ENCODE assay signal across 7 mouse cellular contexts in genomic region chr11:70651391-70651790, GRCm38 (mm10). TPM values are rescaled to one million over a fixed set of nuclear protein-coding genes. Genes with fewer than 3 reads are reported as not detected.
A peak's percentile ranks its signal among the peaks of the same experiment; 100 is the strongest.
DNase-seq lines count a peak whose midpoint lies in the region; ATAC-seq and TF ChIP-seq lines count a peak whose summit lies in the region.

No protein-coding gene starts in this region.

- no peak for ATAC-seq in heart, embryonic 15.5 days (replicated peaks; ENCODE audit: insufficient number of reproducible peaks, insufficient read depth, low FRiP score, low read depth)

- H3K27ac ChIP-seq in heart, embryonic 15.5 days = peak overlapping the region; percentile 28; the same call in 1 of the 2 replicates

- peaks cover 37% of the 10 kb centered on the region for H3K36me3 ChIP-seq in heart, embryonic 15.5 days
- peaks cover 36% of the 10 kb centered on the region for H3K36me3 ChIP-seq in myocyte (ENCODE audit: control insufficient read depth, insufficient read depth)

- no peak overlapping the region for H3K9ac ChIP-seq in heart, embryonic 15.5 days

- no peak overlapping the region for H3ac ChIP-seq in myocyte (ENCODE audit: control insufficient read depth, insufficient read length)

- H3K4me3 ChIP-seq in heart, embryonic 15.5 days = 0 out of 2 replicates have a peak overlapping the region, but pooled peaks have one; percentile 6
- peak overlapping the region; percentile 94 for H3K4me3 ChIP-seq in myocyte

- peak; percentile 2 for DNase-seq in layer of hippocampus, adult 9-11 months
- no peak for DNase-seq in layer of hippocampus, postnatal 14 days (ENCODE audit: low spot score in 2 of 2)
- peak; percentile 52 for DNase-seq in adrenal gland, postnatal 10 days
- no peak for DNase-seq in thymus, postnatal 14 days
- no peak for DNase-seq in kidney, postnatal 36 days

- WGBS in heart, embryonic 15.5 days = 43% methylated on average over 2 of the region's 2 CpGs

- H3K27me3 ChIP-seq in heart, embryonic 15.5 days = no peaks in the 10 kb centered on the region
- no peaks in the 10 kb centered on the region for H3K27me3 ChIP-seq in myocyte (ENCODE audit: control insufficient read depth, insufficient read depth, insufficient read length)

- TF ChIP-seq POLR2A in myocyte (IDR thresholded peaks at IDR 0.05; ENCODE audit: insufficient read length, low read depth) = no peak

- H3K4me2 ChIP-seq in heart, embryonic 15.5 days = peak overlapping the region; percentile 93
- peak overlapping the region; percentile 99 for H3K4me2 ChIP-seq in myocyte (ENCODE audit: low read depth)

- peaks cover 63% of the 10 kb centered on the region for H3K4me1 ChIP-seq in heart, embryonic 15.5 days (replicated peaks)

- H3K79me2 ChIP-seq in myocyte (ENCODE audit: control insufficient read depth, insufficient read depth) = peaks cover 51% of the 10 kb centered on the region

- no peaks in the 10 kb centered on the region for H3K9me3 ChIP-seq in heart, embryonic 15.5 days (replicated peaks)

TF ChIP-seq in myocyte, 11 proteins besides CTCF, POLR2A, EP300 and RAD21:
- TF ChIP-seq POLR2AphosphoS2 (IDR thresholded peaks at IDR 0.05; ENCODE audit: insufficient read length, low read depth) (peak; percentile 73), REST (IDR thresholded peaks at IDR 0.05; ENCODE audit: insufficient read depth, insufficient read length) (no peak), E2F4 (IDR thresholded peaks at IDR 0.05; ENCODE audit: insufficient read depth) (no peak), USF1 (IDR thresholded peaks at IDR 0.05; ENCODE audit: low read depth) (peak; percentile 85), MYOD1 (IDR thresholded peaks at IDR 0.05; ENCODE audit: control insufficient read depth in 1 of 3, insufficient read length in 2 of 3, low read depth in 2 of 3) (peak in 1 of 3 experiments; percentile 19)

RNA-seq across cellular contexts. Expression of gene Pfn1, which starts 3.1 kb away (rescaled TPM):
- 100 to 1,000 TPM; 340 to 380 TPM for total RNA-seq in layer of hippocampus, postnatal 14 days (2021)
- 100 to 1,000 TPM; 677 to 708 TPM for total RNA-seq in adrenal gland, postnatal 10 days (2021)
- 1,318 and 1,359 TPM in 2 replicates for polyA plus RNA-seq in heart, embryonic 15.5 days (2015; fragmentation: Nextera tagmentation; extraction: Ambion mirVana)
- polyA plus RNA-seq in myocyte (2012; fragmentation: generic; extraction: Trizol) = 2,636 TPM

RNA-seq across cellular contexts. Expression of gene Slc25a11, which starts 4.1 kb away (rescaled TPM):
- 100 to 1,000 TPM; 124 to 127 TPM for total RNA-seq in layer of hippocampus, postnatal 14 days (2021)
- total RNA-seq in adrenal gland, postnatal 10 days (2021) = 100 to 1,000 TPM; 180 to 220 TPM
- 279 TPM in 2 replicates for polyA plus RNA-seq in heart, embryonic 15.5 days (2015; fragmentation: Nextera tagmentation; extraction: Ambion mirVana)
- polyA plus RNA-seq in myocyte (2012; fragmentation: generic; extraction: Trizol) = 165 TPM

RNA-seq across cellular contexts. Expression of gene Rnf167, which starts 4.4 kb away (rescaled TPM):
- total RNA-seq in layer of hippocampus, postnatal 14 days (2021) = 10 to 100 TPM; 70.2 to 72.3 TPM
- total RNA-seq in adrenal gland, postnatal 10 days (2021) = 10 to 100 TPM; 73.9 to 86.6 TPM
- polyA plus RNA-seq in heart, embryonic 15.5 days (2015; fragmentation: Nextera tagmentation; extraction: Ambion mirVana) = 75.1 and 81.2 TPM in 2 replicates
- polyA plus RNA-seq in myocyte (2012; fragmentation: generic; extraction: Trizol) = 16.7 TPM

RNA-seq across cellular contexts. Expression of gene Eno3, which starts 5.6 kb away (rescaled TPM):
- 10 to 100 TPM in 1 of 2 experiments, 1 to 10 TPM in 1; 5.9 to 10.1 TPM for total RNA-seq in layer of hippocampus, postnatal 14 days (2021)
- 100 to 1,000 TPM in 1 of 2 experiments, 10 to 100 TPM in 1; 89.5 to 224 TPM for total RNA-seq in adrenal gland, postnatal 10 days (2021)
- 389 and 492 TPM in 2 replicates for polyA plus RNA-seq in heart, embryonic 15.5 days (2015; fragmentation: Nextera tagmentation; extraction: Ambion mirVana)
- 1,792 TPM for polyA plus RNA-seq in myocyte (2012; fragmentation: generic; extraction: Trizol)

RNA-seq across cellular contexts. Expression of gene Gp1ba, which starts 12.5 kb away (rescaled TPM):
- not detected for total RNA-seq in layer of hippocampus, postnatal 14 days (2021)
- total RNA-seq in adrenal gland, postnatal 10 days (2021) = under 1 TPM; 0.30 TPM
- 0.62 and 0.67 TPM in 2 replicates for polyA plus RNA-seq in heart, embryonic 15.5 days (2015; fragmentation: Nextera tagmentation; extraction: Ambion mirVana)
- 0.22 TPM for polyA plus RNA-seq in myocyte (2012; fragmentation: generic; extraction: Trizol)

Comparison
In these comparisons a context has a peak if more than half of its experiments do, and no peak if none do; other contexts are left out.
1. DNase-seq: peak in layer of hippocampus, adult 9-11 months (single experiment) and adrenal gland, postnatal 10 days (single experiment); none in layer of hippocampus, postnatal 14 days (0 of 2), thymus, postnatal 14 days (single experiment) and kidney, postnatal 36 days (0 of 2).